In genomic region chr10:7589592-7590233, GRCm38 (mm10) we compare ENCODE assay signal across 7 mouse cellular contexts. TPM values are rescaled to one million over a fixed set of nuclear protein-coding genes. Genes with fewer than 3 reads are reported as not detected.
DNase-seq lines count a peak whose midpoint lies in the region; ATAC-seq lines count a peak whose summit lies in the region.

Lrp11 (plus strand) TSS chr10:7589800.

- H3K27me3 ChIP-seq in intestine, embryonic 15.5 days (replicated peaks): peaks cover 6% of the 10 kb centered on the region; the same call in 1 of the 2 replicates
- peaks cover 21% of the 10 kb centered on the region for H3K27me3 ChIP-seq in midbrain, embryonic 10.5 days (ENCODE audit: low read depth, poor library complexity, severe bottlenecking)

- under 1% methylated on average over 71 of the region's 76 CpGs for WGBS in intestine, embryonic 15.5 days
- under 1% methylated on average over 75 of the region's 76 CpGs for WGBS in midbrain, embryonic 10.5 days

- ATAC-seq in intestine, embryonic 15.5 days: peak; percentile 99

- H3K9me3 ChIP-seq in intestine, embryonic 15.5 days: no peaks in the 10 kb centered on the region
- H3K9me3 ChIP-seq in midbrain, embryonic 10.5 days (replicated peaks): no peaks in the 10 kb centered on the region

- peak within 1 kb of the TSS; percentile 100 for H3K4me2 ChIP-seq in intestine, embryonic 15.5 days (replicated peaks)

- no peaks in the 10 kb centered on the region for H3K36me3 ChIP-seq in intestine, embryonic 15.5 days
- H3K36me3 ChIP-seq in midbrain, embryonic 10.5 days: no peaks in the 10 kb centered on the region

- peak within 1 kb of the TSS; percentile 54 for H3K9ac ChIP-seq in intestine, embryonic 15.5 days

- H3K4me1 ChIP-seq in intestine, embryonic 15.5 days (replicated peaks): peaks cover 4% of the 10 kb centered on the region; the same call in 1 of the 2 replicates
- H3K4me1 ChIP-seq in midbrain, embryonic 10.5 days: peaks cover 25% of the 10 kb centered on the region

- peak within 1 kb of the TSS; percentile 72 for H3K4me3 ChIP-seq in intestine, embryonic 15.5 days (replicated peaks)
- H3K4me3 ChIP-seq in midbrain, embryonic 10.5 days: peak within 1 kb of the TSS; percentile 89

- no peak within 1 kb of the TSS for H3K27ac ChIP-seq in intestine, embryonic 15.5 days
- H3K27ac ChIP-seq in midbrain, embryonic 10.5 days (replicated peaks): peak within 1 kb of the TSS; percentile 82

- DNase-seq in adrenal gland, adult 18-20 months (ENCODE audit: low spot score in 2 of 2): peak; percentile 96 to 97
- DNase-seq in embryo, embryonic 11 days: peak; percentile 93
- peak; percentile 86 for DNase-seq in gastrocnemius, postnatal 25 days
- peak; percentile 90 for DNase-seq in left cerebral cortex, postnatal 25 days (ENCODE audit: low spot score in 2 of 2)
- DNase-seq in midbrain, embryonic 10.5 days (ENCODE audit: low spot score): peak; percentile 93
- peak; percentile 78 for DNase-seq in right cerebral cortex, postnatal 4 days

- intact Hi-C loops in left cerebral cortex, postnatal 25 days (cut with DNase I): no loop called here

RNA-seq across cellular contexts. Expression of gene Lrp11, which starts in this region (rescaled TPM):
- 10 to 100 TPM; 21.8 to 22.1 TPM for total RNA-seq in adrenal gland, adult 18-20 months (2021)
- total RNA-seq in gastrocnemius, postnatal 25 days (2021): 1 to 10 TPM; 2.2 to 2.6 TPM
- 6.8 and 6.9 TPM in 2 replicates for polyA plus RNA-seq in intestine, embryonic 15.5 days (2015; fragmentation: Nextera tagmentation; extraction: Ambion mirVana)
- total RNA-seq in left cerebral cortex, postnatal 25 days (2021): 100 to 1,000 TPM; 144 to 148 TPM
- 6.9 and 8.8 TPM in 2 replicates for polyA plus RNA-seq in midbrain, embryonic 10.5 days (2016; fragmentation: Nextera tagmentation; extraction: Ambion mirVana)

Comparison
In these comparisons a context has a peak if more than half of its experiments do, and no peak if none do; other contexts are left out.
1. RNA of gene Lrp11 (total RNA-seq): 144 to 148 TPM in left cerebral cortex, postnatal 25 days and 21.8 to 22.1 TPM in adrenal gland, adult 18-20 months; 2.2 to 2.6 TPM in gastrocnemius, postnatal 25 days; every median in the first group is over 4 times any median in the second.
2. RNA of gene Lrp11 (total RNA-seq): 144 to 148 TPM in left cerebral cortex, postnatal 25 days; 21.8 to 22.1 TPM in adrenal gland, adult 18-20 months; every median in the first group is over 4 times any median in the second.
3. Peak in every context shown above with its lines, with median percentiles within 50 percentile points of each other: DNase-seq.